Mouse (Mus musculus) G1E (cell line): ENCODE measurements around the gene Nol6.
"Not testable (repeated sequence)": the region's sequence is repeated elsewhere in the genome, so short reads cannot be mapped to it uniquely, and the experiment has no call there.

Experiments used
- CTCF ChIP-seq: IDR thresholded peaks from 2 replicates; pipeline ENCODE4 v1.5.1; 2012; ENCODE audit warnings: low read depth, low read length, inconsistent platforms, mixed read lengths
- GATA1 ChIP-seq: IDR thresholded peaks from 2 replicates; pipeline ENCODE4 v1.6.1; 2012; ENCODE audit warnings: borderline replicate concordance, low read length, inconsistent platforms, mixed read lengths
- GATA2 ChIP-seq: IDR thresholded peaks from 2 replicates; pipeline ENCODE4 v1.6.1; 2012; ENCODE audit warnings: low read depth, low read length, inconsistent platforms, borderline replicate concordance
- POLR2AphosphoS5 ChIP-seq: IDR thresholded peaks from 2 replicates; pipeline ENCODE4 v1.6.1; 2012; ENCODE audit warnings: low read depth, low read length, inconsistent platforms; ENCODE audit not compliant: insufficient replicate concordance
- TAL1 ChIP-seq: conservative IDR thresholded peaks from 2 replicates; pipeline ENCODE4 v1.6.1; 2012; ENCODE audit warnings: low read depth, low read length, inconsistent platforms, mixed read lengths

DNA sequence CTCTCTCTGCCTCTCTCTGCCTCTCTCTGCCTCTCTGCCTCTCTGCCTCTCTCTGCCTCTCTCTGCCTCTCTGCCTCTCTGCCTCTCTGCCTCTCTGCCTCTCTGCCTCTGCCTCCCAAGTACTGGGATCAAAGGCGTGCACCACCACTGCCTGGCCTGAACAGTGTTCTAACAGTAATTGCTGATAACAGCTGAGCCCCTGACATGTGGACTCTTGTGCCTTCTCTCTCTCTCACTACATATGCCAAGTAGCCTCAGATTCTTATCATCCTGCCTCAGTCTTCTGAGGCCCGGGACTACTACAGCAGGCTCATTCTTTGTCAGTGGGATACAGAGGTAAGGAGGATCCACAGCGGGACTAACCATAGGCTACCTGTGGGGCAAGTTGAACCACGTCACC, 41.5 kb downstream of the Nol6 start:
- TF ChIP-seq CTCF, GATA1, TAL1, POLR2AphosphoS5, GATA2: not testable (repeated sequence)
